Mouse (Mus musculus): ENCODE measurements at regions not wholly inside any gene's neighbourhood (a gene's known extent, or its start where the extent isn't known, plus 50 kb on each side); places are given as distances from the start of the nearest gene placed in this dataset.
A peak's percentile ranks its signal among the peaks of the same experiment; 100 is the strongest.

DNA sequence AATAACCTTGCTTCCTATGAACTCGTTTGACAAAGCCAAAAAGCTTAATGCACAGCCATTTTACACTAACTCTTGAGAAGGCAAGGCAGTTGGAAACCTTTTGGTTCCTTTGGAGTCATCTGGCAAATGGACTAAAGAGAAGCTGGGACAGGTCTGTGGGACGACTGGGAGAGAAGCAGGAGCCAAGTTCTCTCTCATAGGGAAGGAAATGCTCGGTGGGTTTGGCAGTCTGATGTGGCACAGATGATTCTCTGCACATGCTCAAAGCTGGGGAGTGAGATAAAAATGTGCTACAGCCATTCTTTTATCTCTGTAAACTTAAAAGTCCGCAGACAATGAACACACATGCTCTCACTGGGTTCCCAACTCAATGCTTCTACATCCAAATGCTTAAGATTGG, 556.2 kb downstream of the Epha4 start:
- DNase-seq, result no peak

DNA sequence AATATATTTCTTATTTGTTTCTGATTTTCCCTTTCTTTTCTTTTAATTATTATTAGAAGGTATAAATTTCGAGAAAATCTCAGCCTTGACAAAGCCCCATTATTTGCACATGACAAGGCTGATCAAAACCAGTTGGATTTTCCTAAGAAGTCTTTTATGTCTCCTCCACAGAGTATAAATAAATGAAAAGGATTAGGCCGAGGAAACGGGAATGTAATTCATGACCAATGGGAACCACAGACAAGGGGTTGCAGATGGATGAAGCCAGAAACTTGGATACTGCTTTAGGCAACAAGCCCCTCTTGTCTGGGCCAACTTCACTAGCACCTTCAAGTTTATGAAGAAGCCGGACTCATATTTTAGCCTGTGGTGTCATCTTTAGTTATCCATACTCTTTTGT, 542.4 kb downstream of the Epha4 start:
- DNase-seq, result no peak

DNA sequence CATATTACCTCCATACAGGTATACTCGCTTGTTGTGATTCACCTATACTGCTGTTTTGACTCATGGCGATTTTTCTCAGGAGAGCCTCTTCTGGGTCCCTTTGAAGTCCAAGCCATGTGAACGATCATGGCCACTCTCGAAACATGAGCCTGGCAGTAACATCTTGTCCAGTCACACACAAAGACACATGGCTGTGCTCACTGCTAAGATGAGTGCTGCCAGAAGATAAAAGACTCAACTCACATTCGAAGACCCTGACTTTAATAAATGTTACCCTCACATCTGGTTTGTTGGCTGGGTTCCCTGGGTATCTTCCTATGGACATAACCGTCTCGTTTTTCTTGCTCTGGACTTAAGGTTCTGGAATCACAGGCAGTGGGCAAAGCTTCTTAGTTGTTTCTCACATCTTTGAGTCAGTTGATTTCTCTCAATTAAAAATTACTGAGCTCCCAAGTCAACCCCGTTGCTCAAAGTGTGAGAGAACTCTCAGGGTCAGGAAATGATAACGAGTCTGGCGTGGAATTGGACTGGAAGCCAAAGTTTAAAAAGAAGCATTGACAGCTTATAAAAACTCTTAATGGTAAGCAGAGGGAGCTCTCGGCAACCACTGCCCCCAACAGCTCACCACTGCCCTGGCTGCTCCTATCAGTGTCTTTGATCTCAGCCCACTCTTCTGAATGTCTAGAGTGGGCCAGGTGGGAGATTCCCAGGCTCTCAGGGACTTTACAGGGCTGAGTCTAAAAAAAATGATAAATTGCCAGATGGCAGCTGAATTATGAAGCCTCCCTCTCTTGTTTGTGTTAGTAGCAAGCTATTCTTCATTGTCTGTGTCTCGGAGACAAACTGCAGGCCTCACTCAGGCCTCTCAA, 539.6 kb downstream of the Epha4 start:
- DNase-seq, result no peak

DNA sequence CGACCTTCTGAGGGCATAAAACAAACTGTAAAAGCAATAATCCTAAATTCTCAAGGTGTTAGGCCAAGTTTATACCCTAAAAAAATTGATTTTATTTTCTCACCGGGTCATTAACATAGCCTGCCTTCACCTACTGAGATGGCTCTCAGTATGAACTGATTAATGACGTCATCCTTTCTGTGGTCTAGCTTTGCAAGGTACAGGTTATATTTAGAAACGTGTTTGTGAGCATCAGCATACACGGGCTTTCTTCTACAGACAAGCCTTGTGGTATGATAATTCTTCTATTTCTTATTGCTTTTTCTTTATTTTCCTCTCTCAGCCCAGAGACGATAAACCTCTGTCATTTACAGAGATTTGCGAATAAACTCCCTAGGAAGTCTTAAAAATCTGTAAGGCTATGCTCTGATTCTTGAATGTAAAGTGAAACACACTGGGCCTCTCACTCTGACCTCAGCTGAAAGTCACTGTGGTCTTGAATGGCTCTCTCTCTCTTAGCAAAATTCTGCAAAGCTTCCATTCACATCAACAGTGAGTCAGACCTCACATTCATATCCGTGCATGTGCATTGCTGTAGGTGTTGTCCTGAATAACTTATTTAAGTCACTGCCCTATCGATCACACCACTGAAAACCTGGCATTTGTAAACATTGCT, 534.3 kb downstream of the Epha4 start:
- no peak for DNase-seq

DNA sequence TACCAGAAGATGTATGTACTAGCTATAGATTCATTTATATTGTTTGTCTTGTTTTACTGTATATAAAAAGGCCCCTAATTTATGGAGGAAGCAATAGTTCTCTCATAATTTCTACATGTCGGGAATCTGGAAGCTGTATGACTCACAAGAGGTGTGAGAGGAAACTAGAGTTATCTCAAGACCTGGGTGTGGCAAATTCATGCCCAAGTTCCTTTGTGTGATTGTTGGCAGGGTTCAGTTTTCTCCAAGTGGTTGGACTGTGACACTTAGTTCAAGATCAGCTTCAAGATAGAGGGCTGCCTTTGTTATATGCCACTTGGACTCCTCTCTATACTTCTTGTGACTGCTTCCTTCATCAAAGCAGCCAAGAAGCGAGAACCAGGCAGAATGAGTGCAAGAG, 521.1 kb downstream of the Epha4 start:
- DNase-seq, result no peak

DNA sequence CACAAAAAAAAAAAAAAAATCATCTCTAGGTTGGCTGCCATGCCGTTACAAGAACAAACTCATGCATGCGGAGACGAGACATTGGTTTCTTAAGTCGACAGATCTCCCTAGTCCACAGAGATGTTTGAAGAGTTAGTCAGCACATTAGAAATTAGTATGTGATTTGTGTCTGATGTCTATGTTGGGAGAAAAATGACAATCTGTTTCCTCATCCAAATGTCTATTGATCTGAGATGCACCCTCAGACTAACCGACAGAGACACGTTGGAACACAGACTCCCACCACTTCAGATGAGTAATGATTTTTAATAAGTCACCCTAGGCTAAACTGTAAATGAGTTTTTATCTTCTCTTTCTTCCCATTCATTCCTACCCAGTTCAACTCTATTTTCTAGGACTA, 506.9 kb downstream of the Epha4 start:
- peak; percentile 16 for DNase-seq

DNA sequence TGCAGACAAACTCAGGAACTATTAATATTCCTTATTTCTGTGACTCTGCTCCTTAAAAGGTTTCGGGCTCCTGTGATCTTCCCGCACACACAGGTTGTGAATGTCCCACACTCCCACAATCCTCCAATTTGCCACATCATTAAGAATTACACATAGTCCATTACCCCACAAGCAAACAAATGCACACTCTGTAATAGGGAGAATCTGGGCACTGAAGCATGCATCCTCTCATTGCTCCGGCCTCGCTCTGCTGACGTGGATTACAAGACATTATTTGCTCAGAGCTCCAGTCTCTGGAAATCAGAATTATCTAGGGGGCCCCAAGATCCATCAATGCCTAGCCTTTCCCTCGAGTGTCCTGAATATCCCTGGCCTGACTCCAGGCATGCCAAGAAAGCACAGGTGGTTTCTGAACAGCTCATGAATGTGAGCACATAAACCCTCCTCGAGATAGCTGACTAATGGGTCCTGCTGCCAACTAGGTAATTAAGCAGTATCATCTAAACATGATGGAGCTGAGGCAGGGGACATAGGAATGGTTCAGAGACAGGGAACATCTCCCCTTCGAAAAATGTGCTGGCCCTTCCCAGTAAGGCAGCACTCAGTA, 504.2 kb downstream of the Epha4 start:
- DNase-seq, result no peak

DNA sequence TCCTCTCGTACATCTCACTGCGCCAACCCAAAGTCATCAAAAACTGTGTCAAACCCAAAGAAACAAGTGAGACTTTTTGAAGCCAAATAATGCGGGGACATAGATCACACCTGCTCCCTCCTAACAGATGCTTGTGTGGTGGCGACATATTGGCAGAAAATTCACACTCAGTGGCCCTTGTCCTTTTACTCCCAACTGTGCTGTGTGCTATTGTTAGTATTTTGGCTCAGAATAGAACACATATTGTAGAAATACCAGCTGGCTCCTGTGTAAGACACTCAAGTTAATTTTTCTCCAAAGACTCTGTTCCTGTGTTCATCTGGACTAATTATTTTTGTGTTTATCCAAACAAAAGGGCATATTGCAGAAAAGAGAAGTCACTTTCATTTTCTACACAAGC, 487.2 kb downstream of the Epha4 start:
- peak; percentile 76 for DNase-seq

DNA sequence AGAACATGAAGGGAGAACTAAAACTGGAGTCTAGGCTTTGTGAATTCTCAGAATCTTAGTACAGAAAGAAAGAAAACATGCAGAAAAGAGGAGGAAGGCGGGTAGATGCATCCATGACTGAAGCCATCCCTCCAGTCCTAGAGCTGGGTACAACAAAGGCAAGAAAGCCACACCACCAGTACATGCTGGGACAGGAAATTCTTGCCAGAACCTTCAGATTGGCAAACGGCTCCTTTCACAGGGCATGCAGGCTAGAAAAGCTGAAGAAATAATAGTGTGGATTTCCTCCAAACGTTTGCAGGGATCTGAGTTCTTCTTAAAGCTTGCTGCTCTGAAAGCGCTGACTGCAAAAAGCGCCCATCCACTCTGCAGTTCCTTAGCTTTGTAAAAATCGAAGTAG, 486.7 kb downstream of the Epha4 start:
- DNase-seq, result no peak

DNA sequence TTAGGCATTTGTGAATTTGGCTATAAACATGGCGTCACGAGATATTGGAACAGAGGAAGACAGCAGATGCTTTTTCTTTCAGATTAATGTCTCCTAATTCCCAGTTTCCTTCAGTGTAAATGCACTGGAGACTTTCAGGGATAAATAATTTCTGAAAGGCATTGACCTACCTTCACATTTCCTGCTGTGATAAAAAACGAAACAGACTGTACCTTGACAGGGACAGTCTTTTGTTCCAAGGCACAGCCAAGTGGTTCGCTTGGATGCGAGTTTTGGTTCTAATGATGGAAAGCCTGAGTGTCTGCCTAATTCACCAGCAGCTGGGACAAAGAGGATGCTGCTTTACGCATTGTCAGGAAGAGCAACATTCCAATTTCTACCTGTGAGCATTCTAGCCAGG, 485.8 kb downstream of the Epha4 start:
- DNase-seq, result no peak

DNA sequence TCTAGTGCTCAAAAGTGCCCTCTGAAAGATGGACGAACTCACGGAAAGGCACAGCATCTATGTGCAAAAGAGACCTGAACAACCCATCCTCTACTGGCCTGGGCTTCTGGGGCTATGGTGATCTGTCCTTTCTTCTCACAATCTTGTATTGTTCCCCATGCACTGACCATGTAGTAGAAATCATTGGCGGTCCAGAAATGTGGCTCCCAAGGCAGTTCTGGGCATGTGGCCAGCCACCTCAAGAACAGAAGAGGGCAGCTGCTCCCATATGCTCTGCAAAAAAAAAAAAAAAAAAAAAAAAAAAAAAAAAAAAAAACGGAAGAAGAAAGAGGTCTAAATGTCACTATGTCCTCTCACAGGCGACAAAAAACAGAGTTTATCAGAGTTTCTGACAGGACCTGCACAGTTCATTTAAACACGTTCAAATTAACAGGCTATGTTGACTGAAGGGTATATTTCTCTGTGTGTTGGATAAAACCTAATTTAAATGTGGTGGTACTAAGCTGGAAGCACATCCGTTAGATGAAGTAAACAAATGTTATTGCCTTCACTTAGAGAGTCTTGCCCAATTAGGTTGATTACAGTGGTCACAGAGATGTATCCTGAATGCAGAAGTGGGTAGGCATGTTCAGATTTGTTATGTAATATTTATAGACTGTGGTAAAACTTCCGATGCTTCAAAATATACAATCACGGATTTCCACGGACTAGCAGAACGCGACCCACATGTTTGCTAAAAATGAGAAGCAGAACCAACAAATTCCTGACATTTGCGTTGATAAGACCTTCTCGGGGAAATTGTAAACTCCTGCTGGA, 470.9 kb downstream of the Epha4 start:
- no peak for DNase-seq

DNA sequence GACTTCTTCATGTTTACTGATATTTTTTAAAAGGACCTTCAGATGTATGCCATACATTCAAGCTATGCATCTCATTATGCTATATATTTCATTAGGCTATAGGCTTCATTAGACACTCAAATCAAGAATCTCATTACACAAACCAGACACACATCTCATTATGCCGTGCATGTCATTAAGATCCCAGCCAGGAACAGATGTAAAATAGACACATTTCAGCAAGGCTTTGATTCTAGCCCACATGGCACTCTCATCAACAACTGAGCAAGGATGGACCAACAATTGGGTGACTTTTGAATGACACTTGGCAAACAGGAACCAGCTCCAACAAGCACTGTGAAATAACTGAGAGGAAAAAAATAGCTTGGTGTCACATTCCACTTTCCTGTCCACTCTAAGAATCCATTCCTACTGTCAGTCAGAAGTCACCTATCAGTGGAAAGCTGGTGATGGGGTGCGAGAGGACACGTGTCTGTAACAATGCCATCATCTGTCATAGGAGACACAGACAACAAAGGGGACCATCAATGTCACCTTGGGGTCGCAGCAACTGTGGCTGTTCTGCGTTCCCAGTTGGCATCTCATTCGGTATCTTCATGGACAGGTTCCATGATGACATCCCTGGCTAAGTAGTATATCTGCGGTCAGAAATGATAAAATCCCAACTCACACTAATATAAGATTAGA, 466.0 kb downstream of the Epha4 start:
- DNase-seq, result no peak

DNA sequence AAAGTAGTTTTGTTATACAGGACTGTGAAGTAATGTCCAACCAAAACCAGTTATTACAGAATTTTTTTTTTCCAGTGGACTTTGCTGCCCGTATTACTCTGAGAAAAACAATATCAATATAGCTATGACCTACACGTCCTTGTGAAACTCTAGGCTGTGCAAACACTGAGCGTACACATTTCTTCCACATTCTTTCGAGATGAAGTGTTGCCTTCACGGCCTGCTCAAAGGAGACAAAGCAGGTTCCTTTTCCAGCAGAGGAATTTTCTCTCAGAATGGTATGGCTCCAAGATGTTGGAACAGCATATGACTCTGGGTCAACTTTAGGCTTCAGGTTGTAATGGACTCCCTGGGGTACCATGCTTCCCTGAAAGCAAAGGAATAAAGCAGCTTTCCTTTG, 463.6 kb downstream of the Epha4 start:
- DNase-seq, result no peak

DNA sequence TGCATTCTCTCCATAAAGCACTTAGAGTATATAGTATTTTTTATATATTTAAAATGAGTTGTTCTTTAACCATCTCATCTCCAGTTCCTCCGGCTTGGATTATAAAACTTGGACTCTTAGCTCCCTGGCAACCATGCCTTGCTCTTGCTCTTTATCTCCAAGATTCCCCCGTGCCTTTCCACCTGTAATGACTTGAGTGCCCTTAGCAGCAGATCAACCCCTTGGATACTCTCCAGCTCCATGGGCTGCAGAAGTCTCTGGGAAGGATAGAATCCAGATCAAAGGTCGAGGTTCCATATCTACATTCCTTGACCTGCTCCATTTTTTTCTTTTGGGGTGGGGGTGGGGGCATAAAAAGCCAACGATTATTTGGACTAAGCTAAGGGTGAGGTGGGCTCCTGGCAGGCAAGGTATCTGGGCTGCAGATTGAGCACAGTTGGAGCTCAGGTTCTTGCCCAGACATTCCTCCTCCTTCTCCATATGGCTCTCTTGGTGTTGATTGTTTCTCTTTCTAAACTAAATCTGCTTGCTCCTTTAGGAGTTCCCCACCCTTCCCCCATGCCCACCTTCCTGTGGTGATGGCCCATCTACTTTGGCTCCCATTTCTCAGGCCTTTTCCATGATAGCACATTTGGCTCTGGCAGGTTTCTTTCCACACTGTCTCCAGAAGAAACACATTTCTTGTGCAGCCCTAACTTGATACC, 460.9 kb downstream of the Epha4 start:
- DNase-seq, result no peak

DNA sequence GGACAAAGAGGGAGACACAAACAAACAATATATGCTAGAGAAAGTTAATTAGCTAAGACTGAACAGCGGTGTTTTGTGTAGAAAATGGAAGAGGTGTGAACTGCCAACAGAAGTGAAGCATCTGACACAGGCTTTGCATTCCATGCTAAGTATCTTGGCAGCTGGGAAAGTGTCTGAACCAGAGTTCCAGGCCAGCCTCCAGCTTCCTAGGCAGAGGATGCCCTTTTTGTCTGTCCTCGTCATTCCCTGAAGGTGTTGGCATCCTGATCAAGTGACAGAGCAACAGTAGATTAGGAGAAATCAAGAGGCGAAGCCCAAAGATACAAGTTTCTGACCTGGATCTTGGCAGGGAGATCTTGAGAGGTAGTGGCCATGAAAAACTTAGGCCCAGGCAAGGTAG, 452.4 kb downstream of the Epha4 start:
- no peak for DNase-seq

DNA sequence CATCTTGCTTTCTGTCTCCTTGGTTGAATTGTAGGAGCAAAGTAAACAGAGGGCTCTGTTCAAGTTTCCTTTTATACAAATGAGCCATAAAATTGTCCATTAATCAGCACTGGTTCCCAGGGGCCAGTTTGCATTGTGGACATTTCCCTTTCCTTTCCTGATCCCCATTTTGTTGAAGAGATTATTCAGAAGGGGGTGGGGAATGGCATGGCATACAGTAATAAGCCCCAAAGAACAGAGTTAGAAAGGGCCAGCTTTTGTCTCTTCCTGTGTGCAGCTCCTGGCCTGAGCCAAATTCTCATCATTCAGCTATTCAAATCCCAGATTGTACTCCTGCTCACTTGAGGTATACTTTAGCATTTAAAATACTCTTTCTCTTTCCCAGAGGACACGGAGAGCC, 441.8 kb downstream of the Epha4 start:
- DNase-seq, result no peak

DNA sequence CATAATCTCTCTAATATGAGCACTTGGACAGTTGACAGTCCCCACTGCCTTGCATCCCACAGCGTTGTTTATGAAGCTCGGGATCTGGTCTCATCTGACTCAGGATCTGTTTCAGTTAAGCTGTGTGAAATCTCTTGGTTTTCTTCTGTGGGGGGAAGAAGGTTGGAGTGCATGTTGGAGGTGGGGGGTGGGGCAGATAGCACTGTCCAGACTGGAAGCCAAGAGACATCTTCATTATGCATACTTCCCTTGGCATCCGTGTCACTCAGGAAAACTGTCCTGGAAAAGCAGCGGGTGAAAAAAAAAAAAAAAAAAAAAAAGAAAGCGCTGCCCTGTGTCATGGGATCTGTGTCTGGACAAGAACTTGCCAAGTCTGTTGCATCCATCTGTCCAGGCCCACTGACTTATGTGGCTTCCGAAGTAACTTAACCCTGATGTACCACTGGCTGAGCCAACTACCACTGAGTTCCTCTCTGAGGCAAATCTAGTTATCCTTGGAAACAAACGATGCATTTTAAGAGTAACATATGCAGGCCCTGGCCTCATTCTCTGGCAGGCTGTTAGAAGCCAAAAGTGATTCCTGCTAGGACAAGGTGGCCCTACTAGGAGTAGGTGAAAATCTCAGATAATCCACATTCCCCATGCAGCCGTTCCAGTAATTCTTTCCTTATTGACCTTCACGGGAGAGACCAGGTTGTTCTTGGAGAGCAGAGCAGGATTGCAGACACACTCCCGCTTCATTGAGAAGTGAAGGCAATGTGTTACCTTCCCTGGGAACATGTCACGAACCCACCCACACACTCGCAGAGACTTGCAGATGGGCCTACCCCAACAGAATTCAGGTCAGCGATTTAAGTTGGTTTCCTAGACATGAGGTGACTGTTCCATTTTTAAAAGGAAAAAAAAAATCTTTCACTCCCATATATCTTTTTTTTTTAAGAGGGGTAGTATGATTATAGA, 439.7 kb downstream of the Epha4 start:
- no peak for DNase-seq

DNA sequence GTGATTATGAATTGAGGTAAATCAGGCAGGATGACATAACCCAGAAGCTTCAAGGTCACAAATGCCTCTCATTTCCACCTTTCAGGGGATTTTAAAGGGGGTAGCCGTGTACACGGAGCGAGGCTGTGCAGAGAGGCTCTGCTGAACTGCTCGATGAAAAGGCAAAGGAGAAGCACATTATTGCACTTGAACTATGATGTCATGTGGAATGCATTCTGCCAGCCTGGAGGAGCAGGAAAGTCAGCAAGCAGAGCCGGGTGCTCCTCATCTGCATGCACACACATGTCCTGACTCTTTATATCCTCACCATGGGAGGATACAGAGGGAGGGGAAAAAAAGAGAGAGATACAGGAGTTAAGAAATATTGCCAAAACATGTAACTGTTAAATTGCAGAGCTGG, 434.1 kb downstream of the Epha4 start:
- DNase-seq, result no peak

DNA sequence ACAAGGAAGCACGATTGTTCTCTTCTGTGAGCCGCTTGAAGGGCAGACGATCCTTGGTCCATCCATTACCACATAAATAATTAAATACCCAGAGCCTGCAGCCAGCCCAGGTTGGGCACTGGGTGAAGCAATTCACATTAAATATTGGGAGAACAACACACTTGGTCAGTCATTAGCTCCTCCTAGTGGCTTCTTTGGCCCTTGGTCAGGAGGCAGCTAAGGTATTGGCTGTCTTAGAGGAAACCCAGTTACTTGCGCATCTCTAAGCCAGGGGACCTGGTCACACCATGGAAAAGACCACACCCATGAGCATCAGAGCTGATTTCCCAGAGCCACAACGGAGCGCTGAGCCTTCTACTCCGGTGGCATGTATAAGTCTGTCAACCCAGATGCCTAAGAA, 433.2 kb downstream of the Epha4 start:
- DNase-seq, result no peak

DNA sequence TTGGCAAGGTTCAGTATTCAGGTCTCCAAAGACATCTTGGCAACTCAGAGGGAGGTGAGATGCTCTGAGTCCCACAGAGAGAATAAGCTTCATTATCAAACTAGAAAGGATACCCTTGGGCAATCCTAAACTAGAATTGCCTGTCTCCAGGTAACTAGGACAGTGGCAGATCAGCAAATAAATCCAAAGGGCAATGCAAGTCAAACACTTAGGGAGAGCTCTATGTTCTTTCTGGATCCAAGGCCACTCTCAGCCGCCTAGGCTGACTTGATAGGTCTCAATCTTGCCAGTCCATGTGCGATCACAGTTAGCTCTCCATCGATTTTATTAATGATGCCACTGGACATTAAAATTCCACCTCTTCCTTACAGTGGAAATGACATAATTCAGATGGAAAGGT, 432.5 kb downstream of the Epha4 start:
- DNase-seq, result no peak

DNA sequence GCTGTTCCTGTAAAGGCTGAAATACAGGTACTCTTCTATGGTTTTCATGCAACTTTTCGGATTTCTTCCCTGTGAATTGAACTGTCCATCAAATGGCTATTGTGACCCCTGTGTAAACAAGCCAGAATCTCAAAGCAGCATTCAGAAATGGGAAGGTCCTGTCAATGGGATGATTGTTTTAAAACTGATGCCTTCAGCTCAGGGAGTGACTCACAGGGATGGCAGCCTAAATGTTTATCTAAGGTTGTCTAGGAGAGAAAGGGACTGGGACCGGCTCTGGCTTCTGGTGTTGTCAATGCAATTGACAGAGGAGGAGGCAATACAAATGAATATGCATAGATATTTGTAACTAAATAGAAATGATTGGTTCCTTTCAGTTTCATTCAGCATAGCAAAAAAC, 421.3 kb downstream of the Epha4 start:
- DNase-seq, result peak; percentile 45
